Mouse (Mus musculus) erythroblast, embryonic 14.5 days (primary cell): ENCODE results near the gene Ccdc70. TPM values are rescaled to one million over a fixed set of nuclear protein-coding genes. Genes with fewer than 3 reads are reported as not detected.

ENCODE experiments used
- H3K27me3 ChIP-seq: 2 replicates; pipeline ENCODE4 v1.6.1; 2012; ENCODE audit warnings: inconsistent platforms; ENCODE audit not compliant: control insufficient read depth
- H3K36me3 ChIP-seq: 2 replicates; pipeline ENCODE4 v1.6.1; 2012; ENCODE audit warnings: mild to moderate bottlenecking, inconsistent platforms; ENCODE audit not compliant: control insufficient read depth
- H3K4me1 ChIP-seq: 2 replicates; pipeline ENCODE4 v1.6.1; 2012; ENCODE audit warnings: inconsistent platforms; ENCODE audit not compliant: control insufficient read depth
- H3K4me3 ChIP-seq: replicated peaks from 2 replicates; pipeline ENCODE3; 2012; ENCODE audit warnings: moderate library complexity, mild to moderate bottlenecking, inconsistent platforms
- H3K9me3 ChIP-seq: 2 replicates; pipeline ENCODE4 v1.6.1; 2012; ENCODE audit warnings: low read length, inconsistent platforms, mixed read lengths; ENCODE audit not compliant: control insufficient read depth
- GATA1 ChIP-seq: IDR thresholded peaks from 2 replicates; pipeline ENCODE4 v1.6.1; 2012; ENCODE audit warnings: low read length, inconsistent platforms, mixed read lengths
- TAL1 ChIP-seq: IDR thresholded peaks from 3 replicates; pipeline ENCODE4 v1.6.1; 2012; ENCODE audit warnings: low read length, inconsistent platforms, mixed read lengths
- polyA plus RNA-seq: library from polyadenylated mRNA; stranded (reverse); fragments of >175 nt; gene quantifications from 2 replicates; pipeline ENCODE4 v1.2.3, GENCODE M21; 2012

Ccdc70 gene
- polyA plus RNA-seq, 1 experiment = not detected

- TF ChIP-seq GATA1 = no peak
- Histone ChIP-seq H3K36me3 (no peaks in the 10 kb centered on the region), H3K27me3 (no peaks in the 10 kb centered on the region), H3K4me3 (no peak overlapping the region), H3K4me1 (no peaks in the 10 kb centered on the region), H3K9me3 (peaks cover 3% of the 10 kb centered on the region; the same call in 1 of the 2 replicates)
These were observed 8.6 kb downstream of the Ccdc70 start for GRCm38 (mm10) chr8:21978193-21978592.

- H3K4me1 ChIP-seq = no peaks in the 10 kb centered on the region
- peaks cover 3% of the 10 kb centered on the region; the same call in 1 of the 2 replicates for H3K9me3 ChIP-seq
- TF ChIP-seq GATA1 (no peak), TAL1 (no peak)
- H3K36me3 ChIP-seq = no peaks in the 10 kb centered on the region
- no peaks in the 10 kb centered on the region for H3K27me3 ChIP-seq
- H3K4me3 ChIP-seq = no peak overlapping the region
These were observed 12.2 kb downstream of the Ccdc70 start for GRCm38 (mm10) chr8:21981664-21982337.

GRCm38 (mm10) chr8:21992184-21992583 is 22.6 kb downstream of the Ccdc70 start:
- peaks cover 69% of the 10 kb centered on the region for H3K36me3 ChIP-seq
- no peaks in the 10 kb centered on the region for H3K4me1 ChIP-seq
- peaks cover 8% of the 10 kb centered on the region for H3K9me3 ChIP-seq
- no peak overlapping the region for H3K4me3 ChIP-seq
- TF ChIP-seq TAL1 (no peak), GATA1 (no peak)
- no peaks in the 10 kb centered on the region for H3K27me3 ChIP-seq

GRCm38 (mm10) chr8:21995181-21995580 is 25.6 kb downstream of the Ccdc70 start:
- Histone ChIP-seq H3K36me3 (peaks cover 87% of the 10 kb centered on the region), H3K9me3 (no peaks in the 10 kb centered on the region), H3K27me3 (no peaks in the 10 kb centered on the region), H3K4me1 (no peaks in the 10 kb centered on the region), H3K4me3 (no peak overlapping the region)
- no peak for TF ChIP-seq GATA1
- no peak for TF ChIP-seq TAL1

- TF ChIP-seq GATA1 = no peak
- no peak for TF ChIP-seq TAL1
- H3K27me3 ChIP-seq = no peaks in the 10 kb centered on the region
- peaks cover 91% of the 10 kb centered on the region for H3K36me3 ChIP-seq
These were observed 35.4 kb downstream of the Ccdc70 start for GRCm38 (mm10) chr8:22004750-22005522.

GRCm38 (mm10) chr8:22006423-22006822 is 36.8 kb downstream of the Ccdc70 start:
- Histone ChIP-seq H3K27me3 (no peaks in the 10 kb centered on the region), H3K36me3 (peaks cover 93% of the 10 kb centered on the region), H3K4me3 (no peak overlapping the region), H3K4me1 (no peaks in the 10 kb centered on the region), H3K9me3 (no peaks in the 10 kb centered on the region)
- TF ChIP-seq GATA1 (no peak), TAL1 (no peak)

More at GRCm38 (mm10) chr8:22004750-22005522, 35.4 kb downstream of the Ccdc70 start:
- no peak overlapping the region for H3K4me3 ChIP-seq
- H3K9me3 ChIP-seq = no peaks in the 10 kb centered on the region
- H3K4me1 ChIP-seq = no peaks in the 10 kb centered on the region

GRCm38 (mm10) chr8:22009403-22009802 is 39.8 kb downstream of the Ccdc70 start:
- H3K27me3 ChIP-seq = no peaks in the 10 kb centered on the region
- H3K9me3 ChIP-seq = no peaks in the 10 kb centered on the region
- no peak overlapping the region for H3K4me3 ChIP-seq
- peaks cover 94% of the 10 kb centered on the region for H3K36me3 ChIP-seq
- TF ChIP-seq GATA1 (no peak), TAL1 (no peak)
- no peaks in the 10 kb centered on the region for H3K4me1 ChIP-seq

- Histone ChIP-seq H3K27me3 (no peaks in the 10 kb centered on the region), H3K4me1 (no peaks in the 10 kb centered on the region), H3K4me3 (no peak overlapping the region), H3K9me3 (no peaks in the 10 kb centered on the region), H3K36me3 (peaks cover 97% of the 10 kb centered on the region)
- TF ChIP-seq GATA1 = no peak
- no peak for TF ChIP-seq TAL1
These were observed 43.6 kb downstream of the Ccdc70 start for GRCm38 (mm10) chr8:22013034-22013707.

- no peaks in the 10 kb centered on the region for H3K9me3 ChIP-seq
- H3K4me1 ChIP-seq = no peaks in the 10 kb centered on the region
- no peaks in the 10 kb centered on the region for H3K27me3 ChIP-seq
- H3K36me3 ChIP-seq = peaks cover 96% of the 10 kb centered on the region
- no peak overlapping the region for H3K4me3 ChIP-seq
- TF ChIP-seq GATA1 (no peak), TAL1 (no peak)
These were observed 48.2 kb downstream of the Ccdc70 start for GRCm38 (mm10) chr8:22017731-22018130.
